Mouse (Mus musculus) small intestine, adult 2 months (tissue): ENCODE data around the gene Serpinh1.

Experiments
- CTCF ChIP-seq: fragments of 200-500 bp; IDR thresholded peaks from 2 replicates; pipeline ENCODE4 v1.5.1; 2012; ENCODE audit warnings: low read depth, mild to moderate bottlenecking, control low read depth, inconsistent platforms, low read length, moderate library complexity, mixed read lengths; ENCODE audit not compliant: insufficient replicate concordance, insufficient read length; ENCODE audit errors: extremely low read depth
- POLR2A ChIP-seq: fragments of 200-500 bp; IDR thresholded peaks from 2 replicates; pipeline ENCODE4 v1.6.1; 2012; ENCODE audit warnings: low read depth, mild to moderate bottlenecking, control low read depth, inconsistent platforms, low read length, moderate library complexity

DNA sequence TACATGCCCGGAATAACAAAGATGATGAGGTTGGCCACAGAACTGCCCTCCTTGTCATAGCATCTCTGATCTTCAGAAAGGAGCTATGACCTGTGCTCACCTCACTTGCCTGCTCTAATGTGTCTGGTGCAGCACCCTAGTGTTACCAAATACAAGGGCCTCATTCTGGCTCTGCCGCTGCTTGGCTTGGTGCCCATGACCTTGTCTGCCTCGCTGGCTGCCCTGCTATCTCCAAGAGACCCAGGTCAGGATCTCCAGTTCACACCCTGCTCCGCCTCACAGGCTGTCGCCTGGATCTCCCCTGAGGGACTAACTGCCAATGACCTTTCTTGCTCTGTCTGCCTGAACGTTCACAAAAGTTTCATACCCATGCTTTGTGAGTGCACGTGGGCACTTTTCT, 4.2 kb upstream of the Serpinh1 start:
- no peak for TF ChIP-seq CTCF
- no peak for TF ChIP-seq POLR2A
